13 mouse cellular contexts compared by ENCODE assay signal in genomic region chr7:45571966-45572365, GRCm38 (mm10). TPM values are rescaled to one million over a fixed set of nuclear protein-coding genes. Genes with fewer than 3 reads are reported as not detected.
DNase-seq lines count a peak whose midpoint lies in the region; ATAC-seq and TF ChIP-seq lines count a peak whose summit lies in the region.
"Had no signal": no experiment of that assay in that cellular context is flagged by ENCODE, and none has a peak within 500 bp of the region (broad histone marks: within the 10 kb centered on the region; RNA-seq: fewer than 3 reads in every experiment).

No protein-coding gene starts in this region.

- peak; percentile 35 to 67; a peak in 3 of 4 replicates for TF ChIP-seq EP300 in MEL (IDR thresholded peaks at IDR 0.05; ENCODE audit: low read depth in 1 of 2, low read length in 2 of 2)
- no peak for TF ChIP-seq EP300 in liver, embryonic 14.5 days (IDR thresholded peaks at IDR 0.05; ENCODE audit: low read depth)

- H3K9me3 ChIP-seq in heart, embryonic 14.5 days (ENCODE audit: control insufficient read depth, low read length) = no peaks in the 10 kb centered on the region
- no peaks in the 10 kb centered on the region for H3K9me3 ChIP-seq in megakaryocyte, embryonic 14.5 days
- H3K9me3 ChIP-seq in MEL (replicated peaks; ENCODE audit: insufficient read depth, low read length) = no peaks in the 10 kb centered on the region
- no peaks in the 10 kb centered on the region for H3K9me3 ChIP-seq in liver, embryonic 14.5 days (ENCODE audit: control insufficient read depth, low read length)
- H3K9me3 ChIP-seq: limb, embryonic 15.5 days had no signal

- H3K4me2 ChIP-seq in heart, embryonic 14.5 days (ENCODE audit: low read length) = peak overlapping the region; percentile 81
- peak overlapping the region; percentile 97 for H3K4me2 ChIP-seq in liver, embryonic 14.5 days (ENCODE audit: low read depth)

- H3K4me3 ChIP-seq in heart, embryonic 14.5 days (ENCODE audit: control insufficient read depth in 1 of 2, insufficient read depth in 1 of 2, low read depth in 1 of 2, low read length in 2 of 2) = no peak overlapping the region
- H3K4me3 ChIP-seq in megakaryocyte, embryonic 14.5 days (replicated peaks) = peak overlapping the region; percentile 95
- no peak overlapping the region for H3K4me3 ChIP-seq in MEL (ENCODE audit: control insufficient read depth in 1 of 2, insufficient read depth in 1 of 2, low read depth in 2 of 2, low read length in 2 of 2)
- H3K4me3 ChIP-seq in liver, embryonic 14.5 days (ENCODE audit: insufficient read depth in 1 of 2, low read depth in 2 of 2, low read length in 2 of 2) = no peak overlapping the region

- no peak for DNase-seq in heart, adult 11 months
- DNase-seq in MEL (ENCODE audit: low read depth, low spot score) = peak; percentile 78
- DNase-seq in liver, embryonic 14.5 days (ENCODE audit: low read depth in 3 of 3, low spot score in 3 of 3) = no peak
- DNase-seq in urinary bladder, adult 18-20 months (ENCODE audit: low spot score in 2 of 2) = no peak
- DNase-seq in cerebellum, postnatal 36 days = no peak
- DNase-seq: cerebellum, adult 9-11 months; heart, postnatal 10 days had no signal

- peaks cover 10% of the 10 kb centered on the region for H3K79me2 ChIP-seq in MEL (ENCODE audit: control insufficient read depth, insufficient read depth, low read length, poor library complexity)

- TF ChIP-seq CTCF in MEL (IDR thresholded peaks at IDR 0.05 in 2 of 3, conservative IDR thresholded peaks at IDR 0.05 in 1 of 3; ENCODE audit: control insufficient read depth in 1 of 3, insufficient read depth in 1 of 3, low read depth in 2 of 3, low read length in 3 of 3, poor library complexity in 1 of 3, severe bottlenecking in 1 of 3) = no peak
- no peak for TF ChIP-seq CTCF in liver, embryonic 14.5 days (IDR thresholded peaks at IDR 0.05; ENCODE audit: low read depth)

- peaks cover 25 to 31% of the 10 kb centered on the region in 2 experiments for H3K4me1 ChIP-seq in heart, embryonic 14.5 days (ENCODE audit: control insufficient read depth in 2 of 2, insufficient read depth in 2 of 2, low read length in 2 of 2)
- H3K4me1 ChIP-seq in megakaryocyte, embryonic 14.5 days = peaks cover 76% of the 10 kb centered on the region
- peaks cover 8 to 22% of the 10 kb centered on the region in 2 experiments for H3K4me1 ChIP-seq in MEL (ENCODE audit: control insufficient read depth in 1 of 2, insufficient read depth in 2 of 2, low read length in 2 of 2)
- H3K4me1 ChIP-seq in liver, embryonic 14.5 days (replicated peaks; ENCODE audit: control insufficient read depth in 2 of 2, insufficient read depth in 2 of 2, low read length in 1 of 2) = peaks cover 42 to 48% of the 10 kb centered on the region in 2 experiments

- H3K27ac ChIP-seq in heart, embryonic 14.5 days (replicated peaks in 1 of 2; ENCODE audit: control insufficient read depth in 1 of 2, insufficient read depth in 1 of 2, low read depth in 2 of 2, low read length in 2 of 2) = no peak overlapping the region; a peak in 1 of 4 replicates
- peak overlapping the region; percentile 60 for H3K27ac ChIP-seq in MEL (ENCODE audit: control insufficient read depth, low read depth, low read length)
- no peak overlapping the region for H3K27ac ChIP-seq in liver, embryonic 14.5 days
- H3K27ac ChIP-seq: limb, embryonic 15.5 days had no signal

- no peak for ATAC-seq in heart, embryonic 14.5 days (ENCODE audit: insufficient number of reproducible peaks, insufficient read depth, low FRiP score, low read depth)
- ATAC-seq in megakaryocyte, adult 5-6 weeks (ENCODE audit: poor library complexity, severe bottlenecking) = no peak
- no peak for ATAC-seq in liver, embryonic 14.5 days (ENCODE audit: insufficient read depth)
- ATAC-seq: midbrain, embryonic 16.5 days had no signal

- H3K36me3 ChIP-seq in heart, embryonic 14.5 days (ENCODE audit: control insufficient read depth, insufficient read depth, low read length) = peaks cover 16% of the 10 kb centered on the region
- H3K36me3 ChIP-seq in megakaryocyte, embryonic 14.5 days (replicated peaks; ENCODE audit: low read length) = peaks cover 46% of the 10 kb centered on the region
- H3K36me3 ChIP-seq in MEL (ENCODE audit: control insufficient read depth in 1 of 2, insufficient read depth in 2 of 2, low read length in 2 of 2) = peaks cover 0 to 14% of the 10 kb centered on the region in 2 experiments; a peak in 2 of 4 replicates
- H3K36me3 ChIP-seq in liver, embryonic 14.5 days (replicated peaks; ENCODE audit: control insufficient read depth, insufficient read depth, low read depth) = peaks cover 4% of the 10 kb centered on the region; the same call in 1 of the 2 replicates

- 52% methylated on average over 1 of the region's 1 CpGs for WGBS in heart, embryonic 14.5 days
- 10% methylated on average over 1 of the region's 1 CpGs for WGBS in liver, embryonic 14.5 days (ENCODE audit: insufficient replicate concordance)

- H3K27me3 ChIP-seq in heart, embryonic 14.5 days (ENCODE audit: control insufficient read depth, insufficient read depth, low read length) = no peaks in the 10 kb centered on the region
- H3K27me3 ChIP-seq in megakaryocyte, embryonic 14.5 days (replicated peaks) = no peaks in the 10 kb centered on the region
- no peaks in the 10 kb centered on the region for H3K27me3 ChIP-seq in MEL (ENCODE audit: control insufficient read depth in 1 of 2, insufficient read depth in 2 of 2, low read length in 2 of 2)
- H3K27me3 ChIP-seq in liver, embryonic 14.5 days (ENCODE audit: control insufficient read depth, insufficient read depth, low read length) = no peaks in the 10 kb centered on the region
- H3K27me3 ChIP-seq: limb, embryonic 15.5 days had no signal

- no peak for TF ChIP-seq POLR2A in MEL (IDR thresholded peaks at IDR 0.05; ENCODE audit: control insufficient read depth in 1 of 2, insufficient read depth in 1 of 2, low read depth in 1 of 2, low read length in 2 of 2, poor library complexity in 1 of 2)

- H3K9ac ChIP-seq in heart, embryonic 14.5 days (ENCODE audit: low read length) = no peak overlapping the region
- no peak overlapping the region for H3K9ac ChIP-seq in MEL (ENCODE audit: control insufficient read depth, low read depth, low read length, poor library complexity, severe bottlenecking)
- 0 out of 2 replicates have a peak overlapping the region, but pooled peaks have one; percentile 3 for H3K9ac ChIP-seq in liver, embryonic 14.5 days (replicated peaks)
- H3K9ac ChIP-seq: limb, embryonic 15.5 days had no signal

- TF ChIP-seq RAD21 in MEL (IDR thresholded peaks at IDR 0.05; ENCODE audit: low read depth, low read length) = no peak

RNA-seq across cellular contexts. Expression of gene Bcat2, which starts 2.0 kb away (rescaled TPM):
- polyA plus RNA-seq in heart, embryonic 14.5 days (2014; fragmentation: Nextera tagmentation; extraction: Ambion mirVana) = 66.0 and 72.0 TPM in 2 replicates
- 20.6 and 56.4 TPM in 2 replicates for polyA plus RNA-seq in megakaryocyte, embryonic 14.5 days (2012; ENCODE audit: insufficient read depth, low replicate concordance)
- 24.6 and 26.6 TPM in 2 replicates for total RNA-seq in megakaryocyte, adult 5-6 weeks (2015)
- total RNA-seq in megakaryocyte, adult 5-6 weeks (2017) = 16.7 and 24.1 TPM in 2 replicates
- total RNA-seq in MEL (2012; rRNA removed) = 47.4 and 49.4 TPM in 2 replicates
- 100 to 1,000 TPM in 1 of 2 experiments, not detected in 1; 140 TPM for polyA plus RNA-seq in MEL (2012; ENCODE audit: insufficient read depth in 1 of 2, insufficient read length in 2 of 2, low read depth in 1 of 2, low replicate concordance in 2 of 2, missing spikeins in 1 of 2)
- polyA plus RNA-seq in liver, embryonic 14.5 days (2012; rRNA removed) = 38.8 and 40.6 TPM in 2 replicates
- 35.9 and 39.4 TPM in 2 replicates for polyA plus RNA-seq in liver, embryonic 14.5 days (2014; fragmentation: Nextera tagmentation; extraction: Ambion mirVana)

RNA-seq across cellular contexts. Expression of gene Hsd17b14, which starts 17.3 kb away (rescaled TPM):
- 0.20 and 0.26 TPM in 2 replicates for polyA plus RNA-seq in heart, embryonic 14.5 days (2014; fragmentation: Nextera tagmentation; extraction: Ambion mirVana)
- polyA plus RNA-seq in megakaryocyte, embryonic 14.5 days (2012; ENCODE audit: insufficient read depth, low replicate concordance) = 4.9 and 6.8 TPM in 2 replicates
- 0.25 TPM in 1 of 2 replicates, not detected in the other for total RNA-seq in megakaryocyte, adult 5-6 weeks (2015)
- not detected in 2 replicates for total RNA-seq in megakaryocyte, adult 5-6 weeks (2017)
- 1.8 and 2.0 TPM in 2 replicates for total RNA-seq in MEL (2012; rRNA removed)
- 1 to 10 TPM in 1 of 2 experiments, not detected in 1; 9.3 TPM for polyA plus RNA-seq in MEL (2012; ENCODE audit: insufficient read depth in 1 of 2, insufficient read length in 2 of 2, low read depth in 1 of 2, low replicate concordance in 2 of 2, missing spikeins in 1 of 2)
- polyA plus RNA-seq in liver, embryonic 14.5 days (2012; rRNA removed) = 0.95 and 2.1 TPM in 2 replicates
- 1.2 and 2.5 TPM in 2 replicates for polyA plus RNA-seq in liver, embryonic 14.5 days (2014; fragmentation: Nextera tagmentation; extraction: Ambion mirVana)

RNA-seq across cellular contexts. Expression of gene Fgf21, which starts 43.3 kb away (rescaled TPM):
- not detected in 2 replicates for polyA plus RNA-seq in heart, embryonic 14.5 days (2014; fragmentation: Nextera tagmentation; extraction: Ambion mirVana)
- polyA plus RNA-seq in megakaryocyte, embryonic 14.5 days (2012; ENCODE audit: insufficient read depth, low replicate concordance) = not detected in 2 replicates
- total RNA-seq in megakaryocyte, adult 5-6 weeks (2015) = not detected in 2 replicates
- not detected in 2 replicates for total RNA-seq in megakaryocyte, adult 5-6 weeks (2017)
- total RNA-seq in MEL (2012; rRNA removed) = not detected in 2 replicates
- not detected for polyA plus RNA-seq in MEL (2012; ENCODE audit: insufficient read depth in 1 of 2, insufficient read length in 2 of 2, low read depth in 1 of 2, low replicate concordance in 2 of 2, missing spikeins in 1 of 2)
- polyA plus RNA-seq in liver, embryonic 14.5 days (2012; rRNA removed) = not detected in 2 replicates
- polyA plus RNA-seq in liver, embryonic 14.5 days (2014; fragmentation: Nextera tagmentation; extraction: Ambion mirVana) = not detected in 2 replicates
- total RNA-seq: heart, postnatal 10 days had no signal
- polyA plus RNA-seq: brain, embryonic 14.5 days; midbrain, embryonic 16.5 days had no signal

RNA-seq across cellular contexts. Expression of gene Fut1, which starts 45.1 kb away (rescaled TPM):
- 0.07 TPM in 1 of 2 replicates, not detected in the other for polyA plus RNA-seq in heart, embryonic 14.5 days (2014; fragmentation: Nextera tagmentation; extraction: Ambion mirVana)
- polyA plus RNA-seq in megakaryocyte, embryonic 14.5 days (2012; ENCODE audit: insufficient read depth, low replicate concordance) = 1.1 TPM in 1 of 2 replicates, not detected in the other
- total RNA-seq in megakaryocyte, adult 5-6 weeks (2015) = not detected in 2 replicates
- not detected in 2 replicates for total RNA-seq in megakaryocyte, adult 5-6 weeks (2017)
- total RNA-seq in MEL (2012; rRNA removed) = 0.07 TPM in 1 of 2 replicates, not detected in the other
- polyA plus RNA-seq in MEL (2012; ENCODE audit: insufficient read depth in 1 of 2, insufficient read length in 2 of 2, low read depth in 1 of 2, low replicate concordance in 2 of 2, missing spikeins in 1 of 2) = under 1 TPM in 1 of 2 experiments, not detected in 1; 0.04 TPM
- not detected in 2 replicates for polyA plus RNA-seq in liver, embryonic 14.5 days (2012; rRNA removed)
- polyA plus RNA-seq in liver, embryonic 14.5 days (2014; fragmentation: Nextera tagmentation; extraction: Ambion mirVana) = not detected in 2 replicates
- total RNA-seq: heart, postnatal 10 days had no signal
- polyA plus RNA-seq: midbrain, embryonic 16.5 days had no signal

RNA-seq across cellular contexts. Expression of gene Plekha4, which starts 45.8 kb away (rescaled TPM):
- polyA plus RNA-seq in heart, embryonic 14.5 days (2014; fragmentation: Nextera tagmentation; extraction: Ambion mirVana) = 0.80 and 1.2 TPM in 2 replicates
- polyA plus RNA-seq in megakaryocyte, embryonic 14.5 days (2012; ENCODE audit: insufficient read depth, low replicate concordance) = 2.9 and 16.4 TPM in 2 replicates
- total RNA-seq in megakaryocyte, adult 5-6 weeks (2015) = not detected in 2 replicates
- total RNA-seq in megakaryocyte, adult 5-6 weeks (2017) = 0.24 TPM in 1 of 2 replicates, not detected in the other
- total RNA-seq in MEL (2012; rRNA removed) = 0.12 and 0.36 TPM in 2 replicates
- under 1 TPM in 1 of 2 experiments, not detected in 1; 0.65 TPM for polyA plus RNA-seq in MEL (2012; ENCODE audit: insufficient read depth in 1 of 2, insufficient read length in 2 of 2, low read depth in 1 of 2, low replicate concordance in 2 of 2, missing spikeins in 1 of 2)
- polyA plus RNA-seq in liver, embryonic 14.5 days (2012; rRNA removed) = 0.52 and 0.90 TPM in 2 replicates
- polyA plus RNA-seq in liver, embryonic 14.5 days (2014; fragmentation: Nextera tagmentation; extraction: Ambion mirVana) = 0.40 and 0.41 TPM in 2 replicates
